Mouse (Mus musculus) forebrain, embryonic 12.5 days (tissue): ENCODE measurements around the gene Dcbld2. TPM values are rescaled to one million over a fixed set of nuclear protein-coding genes. Genes with fewer than 3 reads are reported as not detected.
A peak's percentile ranks its signal among the peaks of the same experiment; 100 is the strongest.

Experiments used
- ATAC-seq: fragments of 200-750 bp; cut with Nextera tagmentation; 2 replicates; pipeline ENCODE4 v1.8.0; 2017; ENCODE audit warnings: moderate TSS enrichment; ENCODE audit not compliant: low FRiP score
- H3K27ac ChIP-seq: fragments of 300-500 bp; sonication (generic); 2 replicates; pipeline ENCODE4 v1.5.1; 2016; ENCODE audit warnings: mild to moderate bottlenecking
- H3K27me3 ChIP-seq: fragments of 300-500 bp; sonication (generic); 2 replicates; pipeline ENCODE4 v1.6.1; 2016; ENCODE audit warnings: mild to moderate bottlenecking
- H3K36me3 ChIP-seq: fragments of 300-500 bp; sonication (generic); replicated peaks from 2 replicates; pipeline ENCODE4 v1.6.1; 2016; ENCODE audit warnings: mild to moderate bottlenecking
- H3K4me1 ChIP-seq: fragments of 300-500 bp; sonication (generic); 2 replicates; pipeline ENCODE4 v1.6.1; 2016
- H3K4me2 ChIP-seq: fragments of 300-500 bp; sonication (generic); 2 replicates; pipeline ENCODE4 v1.6.1; 2016; ENCODE audit warnings: mild to moderate bottlenecking, moderate library complexity
- H3K4me3 ChIP-seq: fragments of 300-500 bp; sonication (generic); replicated peaks from 2 replicates; pipeline ENCODE4 v1.5.1; 2016; ENCODE audit warnings: mild to moderate bottlenecking
- H3K9ac ChIP-seq: fragments of 300-500 bp; sonication (generic); 2 replicates; pipeline ENCODE4 v1.6.1; 2016; ENCODE audit warnings: mild to moderate bottlenecking
- H3K9me3 ChIP-seq: fragments of 300-500 bp; sonication (generic); 2 replicates; pipeline ENCODE4 v1.6.1; 2016
- WGBS: fragments of 180-500 bp; shearing (Covaris S2); methylation state at CpG from one replicate; pipeline ENCODE4 v1.1.7; 2016; 5-methylcytosine and 5-hydroxymethylcytosine counted together
- polyA plus RNA-seq: library from polyadenylated mRNA; unstranded; fragments of >200 nt; fragmentation: Nextera tagmentation; extraction: Ambion mirVana; gene quantifications from 2 replicates; pipeline ENCODE4 v1.2.1, GENCODE M21; 2016

Dcbld2 gene
- polyA plus RNA-seq, 1 experiment from 2014 or later, result 9.0 TPM

DNA sequence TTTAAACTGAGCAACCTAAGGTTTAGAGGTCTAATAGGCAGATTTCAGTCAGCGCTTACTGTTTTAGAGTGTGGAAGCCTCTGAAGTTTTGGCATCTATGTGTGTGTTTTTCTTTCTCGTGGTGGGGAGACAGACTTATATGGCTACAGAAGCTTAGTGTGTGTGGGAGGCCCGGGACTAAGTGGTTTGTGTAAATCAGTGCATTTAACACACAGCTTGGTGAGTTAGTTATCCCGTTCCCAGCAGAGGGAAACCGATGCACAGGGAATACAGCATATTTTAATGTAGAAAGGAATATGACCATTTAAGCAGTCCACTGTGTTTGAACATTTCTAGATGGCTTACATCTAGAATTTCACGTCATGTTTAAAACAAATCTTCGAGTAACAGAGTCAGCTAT is 1.6 kb downstream of the Dcbld2 start:
- Histone ChIP-seq H3K36me3 (no peaks in the 10 kb centered on the region), H3K9me3 (no peaks in the 10 kb centered on the region), H3K9ac (peak overlapping the region; percentile 87), H3K27me3 (no peaks in the 10 kb centered on the region), H3K27ac (no peak overlapping the region), H3K4me3 (peak overlapping the region; percentile 86), H3K4me1 (peaks cover 20% of the 10 kb centered on the region), H3K4me2 (peak overlapping the region; percentile 62)
- ATAC-seq, result no peak
- 47% methylated on average over 7 of the region's 7 CpGs for WGBS

DNA sequence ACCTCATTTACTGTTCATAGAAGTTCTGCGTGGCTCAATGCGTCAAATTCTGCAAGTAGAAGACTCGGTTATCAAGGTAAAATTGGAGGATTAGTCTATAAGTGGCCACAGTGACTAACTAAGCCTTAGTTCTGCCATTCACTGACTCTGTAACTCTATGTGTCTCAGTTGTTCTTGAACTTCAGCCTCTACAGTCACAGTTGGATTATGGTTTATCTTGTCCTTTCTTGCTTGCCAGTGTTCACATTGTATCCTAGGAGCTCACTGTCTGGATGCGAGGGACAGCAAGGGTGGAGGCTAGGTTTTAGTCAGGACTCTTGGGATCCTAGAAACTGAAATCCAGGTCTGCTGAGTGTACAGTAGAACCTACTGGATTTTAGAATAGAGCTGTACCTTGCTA is 6.6 kb downstream of the Dcbld2 start:
- H3K9ac ChIP-seq, result no peak overlapping the region
- ATAC-seq, result no peak
- no peak overlapping the region for H3K4me2 ChIP-seq
- peaks cover 13% of the 10 kb centered on the region for H3K4me1 ChIP-seq
- WGBS, result 93% methylated on average over 4 of the region's 4 CpGs
- no peaks in the 10 kb centered on the region for H3K27me3 ChIP-seq
- no peaks in the 10 kb centered on the region for H3K9me3 ChIP-seq
- no peak overlapping the region for H3K27ac ChIP-seq
- no peaks in the 10 kb centered on the region for H3K36me3 ChIP-seq
- no peak overlapping the region for H3K4me3 ChIP-seq

DNA sequence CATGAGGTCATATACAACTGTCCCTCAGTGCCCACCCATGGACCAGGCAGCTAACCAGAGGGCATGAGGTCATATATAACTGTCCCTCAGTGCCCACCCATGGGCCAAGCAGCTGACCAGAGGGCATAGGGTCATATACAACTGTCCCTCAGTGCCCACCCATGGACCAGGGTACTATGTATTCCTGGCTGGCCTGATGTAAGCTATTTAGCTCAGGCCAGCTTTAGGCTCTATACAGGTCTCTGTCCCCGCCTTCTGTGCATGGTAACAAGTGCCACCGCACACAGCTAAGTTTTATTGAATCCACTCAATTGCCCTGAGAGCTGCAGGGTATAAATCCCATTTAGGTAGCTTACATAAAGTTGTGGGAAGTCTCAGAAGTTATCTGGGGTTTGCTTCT is 7.3 kb downstream of the Dcbld2 start:
- WGBS, result 95% methylated on average over 2 of the region's 2 CpGs
- no peaks in the 10 kb centered on the region for H3K9me3 ChIP-seq
- no peak for ATAC-seq

DNA sequence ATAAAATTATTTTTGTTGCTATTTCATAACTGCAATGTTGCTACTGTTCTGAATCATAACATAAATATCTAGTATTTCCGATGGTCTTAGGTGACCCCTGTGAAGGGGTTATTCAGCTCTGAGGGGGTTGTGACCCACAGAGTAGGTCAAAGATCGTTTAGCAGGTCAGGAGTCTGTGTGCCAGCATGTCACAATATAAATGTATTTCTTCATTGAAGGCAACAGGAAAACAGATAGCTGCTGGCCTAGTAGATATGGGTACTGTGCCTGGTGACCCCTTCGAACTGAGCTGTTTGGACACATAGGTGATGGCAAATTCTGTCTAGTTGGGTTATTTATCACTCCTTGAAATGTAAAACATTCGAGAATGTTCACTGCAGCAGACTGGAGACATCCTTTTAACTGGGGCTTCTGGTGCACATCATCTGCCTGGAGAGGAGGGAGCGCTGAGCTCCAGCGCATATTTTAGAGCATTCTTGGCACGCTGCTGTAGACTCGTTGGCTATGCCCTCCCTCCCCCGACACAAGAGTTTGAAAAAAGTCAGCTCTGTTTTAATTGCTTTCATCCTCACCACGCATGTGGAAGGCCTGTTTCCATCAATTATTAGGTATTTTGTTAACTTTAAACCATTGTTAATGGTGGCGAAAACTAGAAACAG is 13.6 kb downstream of the Dcbld2 start:
- H3K4me3 ChIP-seq, result no peak overlapping the region
- peaks cover 6% of the 10 kb centered on the region; the same call in 1 of the 2 replicates for H3K4me1 ChIP-seq
- H3K36me3 ChIP-seq, result no peaks in the 10 kb centered on the region
- H3K4me2 ChIP-seq, result no peak overlapping the region
- H3K9ac ChIP-seq, result no peak overlapping the region
- no peak overlapping the region for H3K27ac ChIP-seq
- no peaks in the 10 kb centered on the region for H3K27me3 ChIP-seq
- 75% methylated on average over 11 of the region's 11 CpGs for WGBS
- H3K9me3 ChIP-seq, result no peaks in the 10 kb centered on the region
- ATAC-seq, result no peak

More for the DNA sequence above, 7.3 kb downstream of the Dcbld2 start:
- Histone ChIP-seq H3K27me3 (no peaks in the 10 kb centered on the region), H3K4me2 (no peak overlapping the region), H3K4me3 (no peak overlapping the region), H3K4me1 (peaks cover 10% of the 10 kb centered on the region), H3K27ac (no peak overlapping the region), H3K36me3 (no peaks in the 10 kb centered on the region), H3K9ac (no peak overlapping the region)

DNA sequence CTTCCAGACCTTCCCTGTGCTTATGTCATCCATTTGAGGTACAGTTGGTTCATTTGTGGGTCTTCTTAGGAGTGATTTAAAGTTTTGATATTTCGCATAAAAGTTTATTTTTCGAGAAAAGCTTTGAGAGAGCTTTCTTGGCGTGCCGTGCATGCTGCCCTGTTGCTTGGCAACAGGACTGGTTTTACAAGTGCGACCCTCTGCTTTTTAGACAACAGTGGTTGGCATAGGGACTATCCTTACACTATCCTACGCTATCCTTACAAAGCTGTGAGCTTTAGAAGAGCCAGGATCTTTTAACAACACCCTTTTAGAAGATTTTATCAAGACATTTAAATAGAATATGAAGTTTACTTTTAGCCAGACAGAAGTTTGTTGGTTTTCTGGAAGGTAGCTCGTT is 22.0 kb downstream of the Dcbld2 start:
- no peak overlapping the region for H3K9ac ChIP-seq
- H3K4me3 ChIP-seq, result no peak overlapping the region
- ATAC-seq, result no peak
- WGBS, result 83% methylated on average over 7 of the region's 7 CpGs
- no peaks in the 10 kb centered on the region for H3K27me3 ChIP-seq
- no peaks in the 10 kb centered on the region for H3K4me1 ChIP-seq
- no peaks in the 10 kb centered on the region for H3K9me3 ChIP-seq
- H3K27ac ChIP-seq, result no peak overlapping the region
- peaks cover 12% of the 10 kb centered on the region for H3K36me3 ChIP-seq
- no peak overlapping the region for H3K4me2 ChIP-seq

DNA sequence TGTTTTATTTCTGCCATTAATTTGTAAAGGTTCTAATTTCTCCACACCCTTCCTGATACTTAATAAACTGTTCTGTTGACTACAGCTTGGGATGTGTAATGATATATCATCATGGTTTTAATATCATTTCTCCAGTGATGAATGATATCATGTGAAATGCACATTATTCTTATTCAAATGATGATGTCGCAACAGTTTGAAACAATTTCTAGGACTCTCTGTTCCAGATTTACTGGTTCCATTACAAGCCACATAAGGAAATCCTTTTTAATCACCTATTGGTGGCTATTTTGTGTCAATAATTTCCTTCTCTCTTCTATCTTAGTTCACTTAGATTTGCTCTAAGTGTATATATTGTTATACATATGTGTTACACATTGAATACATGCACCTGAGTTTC is 24.1 kb downstream of the Dcbld2 start:
- Histone ChIP-seq H3K27me3 (no peaks in the 10 kb centered on the region), H3K4me3 (no peak overlapping the region), H3K9me3 (no peaks in the 10 kb centered on the region), H3K4me1 (no peaks in the 10 kb centered on the region), H3K9ac (no peak overlapping the region), H3K27ac (no peak overlapping the region), H3K4me2 (no peak overlapping the region), H3K36me3 (peaks cover 22% of the 10 kb centered on the region)
- 91% methylated on average over 1 of the region's 1 CpGs for WGBS
- no peak for ATAC-seq

DNA sequence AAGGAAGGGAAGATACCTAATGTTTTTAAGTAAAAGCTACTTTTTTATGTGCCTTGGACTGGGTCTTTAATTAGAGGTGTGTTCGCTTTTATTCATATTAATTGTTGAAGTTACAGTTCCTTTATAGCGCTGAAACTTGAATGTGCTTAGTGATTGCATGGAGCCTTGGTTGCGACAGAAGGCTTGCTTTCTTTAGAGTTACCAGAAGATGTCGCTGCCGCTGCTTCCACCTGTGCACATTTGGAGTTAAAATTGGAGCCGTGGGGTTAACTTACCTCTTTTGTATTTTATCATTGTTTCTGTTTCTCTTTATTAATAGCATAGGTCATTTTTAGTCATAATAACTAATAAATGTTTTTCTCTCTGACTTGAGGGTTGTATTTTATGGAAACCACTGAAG is 36.5 kb downstream of the Dcbld2 start:
- Histone ChIP-seq H3K27me3 (no peaks in the 10 kb centered on the region), H3K9ac (no peak overlapping the region), H3K4me1 (no peaks in the 10 kb centered on the region), H3K36me3 (peaks cover 19% of the 10 kb centered on the region), H3K27ac (no peak overlapping the region), H3K4me3 (no peak overlapping the region), H3K4me2 (no peak overlapping the region), H3K9me3 (no peaks in the 10 kb centered on the region)
- no peak for ATAC-seq
- WGBS, result 74% methylated on average over 6 of the region's 6 CpGs

DNA sequence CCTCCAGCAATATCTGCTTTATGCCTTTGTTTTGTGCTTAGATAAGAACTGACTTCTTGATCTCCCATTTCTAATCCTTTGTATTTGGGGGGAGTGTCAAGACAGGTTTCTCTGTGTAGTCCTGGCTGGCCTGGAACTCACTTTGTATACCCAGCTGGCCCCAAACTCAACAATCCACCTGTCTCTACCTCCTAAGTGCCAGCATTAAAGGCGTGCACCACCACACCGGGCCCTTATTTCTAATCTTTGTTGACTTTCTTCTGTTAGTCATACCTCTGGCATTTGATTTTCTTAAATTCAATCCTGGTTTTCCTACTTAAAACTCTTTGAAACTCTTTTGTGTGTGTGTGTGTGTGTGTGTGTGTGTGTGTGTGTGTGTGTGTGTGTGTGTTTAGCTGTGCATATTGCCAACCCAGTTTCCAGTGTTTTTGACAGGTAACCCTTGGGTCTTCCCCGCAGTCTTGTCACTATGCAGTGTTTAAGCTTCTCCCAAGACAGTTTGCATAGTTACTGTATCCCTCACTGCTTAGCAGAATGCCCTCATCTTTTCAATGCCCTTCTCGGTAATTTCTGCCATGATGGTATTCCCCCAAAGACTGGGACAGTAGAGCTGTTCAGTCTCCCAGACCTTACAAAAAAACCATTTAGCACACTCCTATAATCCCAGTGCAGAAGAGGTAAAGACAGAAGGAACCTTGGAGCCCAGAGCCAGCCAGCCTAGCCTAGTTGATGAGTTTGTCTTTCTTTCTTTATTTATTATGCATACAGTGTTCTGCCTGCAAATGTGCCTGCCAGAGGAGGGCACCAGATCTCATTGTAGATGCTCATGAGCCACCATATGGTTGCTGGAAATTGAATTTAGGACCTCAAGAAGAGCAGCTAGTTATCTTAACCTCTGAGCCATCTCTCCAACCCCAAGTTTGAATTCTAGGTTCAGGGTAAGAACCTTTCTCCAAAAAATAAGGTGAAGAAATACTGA is 38.3 kb downstream of the Dcbld2 start:
- Histone ChIP-seq H3K4me1 (no peaks in the 10 kb centered on the region), H3K27ac (no peak overlapping the region), H3K4me3 (no peak overlapping the region), H3K27me3 (no peaks in the 10 kb centered on the region), H3K9me3 (no peaks in the 10 kb centered on the region), H3K4me2 (no peak overlapping the region), H3K9ac (no peak overlapping the region), H3K36me3 (peaks cover 27% of the 10 kb centered on the region)
- no peak for ATAC-seq
- 93% methylated on average over 4 of the region's 4 CpGs for WGBS

DNA sequence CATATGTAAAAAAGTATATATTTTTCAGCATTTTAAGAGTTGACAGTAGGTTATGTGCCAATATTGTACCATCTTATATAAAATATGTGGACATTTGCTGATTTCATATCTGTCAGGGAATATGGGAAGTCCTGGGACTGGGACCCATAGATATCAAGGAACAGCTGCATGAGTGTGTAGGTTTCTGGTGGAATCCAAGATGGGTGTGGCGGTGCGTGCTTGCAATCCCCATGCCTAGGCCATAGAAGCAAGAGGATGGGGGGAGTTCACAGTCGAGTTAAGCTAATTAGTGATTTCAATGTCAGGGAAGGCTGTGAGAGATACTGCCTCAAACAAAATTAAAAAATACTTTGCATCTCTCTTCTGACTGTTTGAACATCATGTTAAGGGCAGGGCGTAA is 40.8 kb downstream of the Dcbld2 start:
- Histone ChIP-seq H3K9ac (no peak overlapping the region), H3K27me3 (no peaks in the 10 kb centered on the region), H3K27ac (no peak overlapping the region), H3K4me1 (no peaks in the 10 kb centered on the region), H3K4me3 (no peak overlapping the region), H3K4me2 (no peak overlapping the region), H3K9me3 (no peaks in the 10 kb centered on the region), H3K36me3 (peaks cover 28% of the 10 kb centered on the region)
- ATAC-seq, result no peak
- 88% methylated on average over 4 of the region's 4 CpGs for WGBS

DNA sequence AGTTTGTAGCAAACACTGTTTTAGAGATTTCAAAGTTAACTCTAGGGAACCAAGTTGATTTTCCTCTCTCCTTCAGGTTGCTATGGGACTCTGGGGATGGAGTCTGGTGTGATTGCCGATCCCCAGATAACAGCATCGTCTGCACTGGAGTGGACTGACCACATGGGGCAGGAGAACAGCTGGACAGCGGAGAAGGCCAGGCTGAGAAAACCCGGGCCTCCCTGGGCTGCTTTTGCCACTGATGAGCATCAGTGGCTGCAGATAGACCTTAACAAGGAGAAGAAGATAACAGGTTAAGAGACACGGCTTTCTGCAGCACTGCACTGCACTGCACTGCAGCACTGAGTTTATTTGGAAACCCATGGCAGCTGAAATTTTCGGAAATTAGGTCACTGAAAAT is 42.4 kb downstream of the Dcbld2 start:
- H3K4me1 ChIP-seq, result no peaks in the 10 kb centered on the region
- WGBS, result 76% methylated on average over 6 of the region's 6 CpGs
- no peaks in the 10 kb centered on the region for H3K9me3 ChIP-seq
- no peak overlapping the region for H3K27ac ChIP-seq
- H3K9ac ChIP-seq, result no peak overlapping the region
- H3K27me3 ChIP-seq, result no peaks in the 10 kb centered on the region
- no peak for ATAC-seq
- H3K4me3 ChIP-seq, result no peak overlapping the region
- no peak overlapping the region for H3K4me2 ChIP-seq
- peaks cover 28% of the 10 kb centered on the region for H3K36me3 ChIP-seq

DNA sequence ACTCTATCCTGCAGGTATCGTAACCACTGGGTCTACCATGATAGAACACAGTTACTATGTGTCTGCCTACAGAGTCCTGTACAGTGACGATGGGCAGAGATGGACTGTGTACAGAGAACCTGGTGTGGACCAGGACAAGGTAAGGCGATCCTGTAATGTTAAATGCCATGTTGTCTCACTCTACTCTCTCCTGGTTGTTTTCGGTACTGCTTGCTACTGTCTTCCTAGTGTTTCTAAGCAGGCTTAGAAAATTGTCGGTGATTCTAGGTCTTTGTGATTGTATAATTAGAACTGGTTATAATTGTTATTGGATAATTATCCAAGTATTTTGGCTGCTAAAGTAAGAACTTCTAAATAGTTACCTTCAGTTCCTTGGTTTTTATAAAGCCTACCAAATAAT is 43.4 kb downstream of the Dcbld2 start:
- no peaks in the 10 kb centered on the region for H3K9me3 ChIP-seq
- no peak for ATAC-seq
- H3K27me3 ChIP-seq, result no peaks in the 10 kb centered on the region
- no peak overlapping the region for H3K4me2 ChIP-seq
- H3K4me3 ChIP-seq, result no peak overlapping the region
- no peak overlapping the region for H3K27ac ChIP-seq
- no peaks in the 10 kb centered on the region for H3K4me1 ChIP-seq
- no peak overlapping the region for H3K9ac ChIP-seq
- peaks cover 28% of the 10 kb centered on the region for H3K36me3 ChIP-seq
- 97% methylated on average over 5 of the region's 5 CpGs for WGBS

DNA sequence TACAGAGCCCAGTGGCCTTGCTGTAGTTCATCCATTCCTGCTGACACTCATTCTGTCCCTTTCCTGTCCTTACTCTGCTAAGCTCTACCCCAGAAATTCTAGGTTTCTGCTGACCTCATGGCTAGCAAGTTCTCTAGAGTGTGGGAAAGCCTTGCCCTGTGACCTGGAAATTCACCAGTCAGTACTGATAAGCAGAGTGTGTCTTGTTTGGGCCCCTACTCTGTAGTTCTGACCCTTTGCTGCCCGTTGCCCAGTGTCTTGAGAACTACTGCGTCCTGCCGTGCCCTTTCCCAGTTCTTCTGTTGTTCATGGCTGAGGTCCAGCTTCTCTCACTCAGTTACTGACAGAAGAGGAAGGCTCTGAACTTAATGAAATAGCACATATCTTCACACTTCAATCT is 44.9 kb downstream of the Dcbld2 start:
- Histone ChIP-seq H3K4me2 (no peak overlapping the region), H3K9ac (no peak overlapping the region), H3K27me3 (no peaks in the 10 kb centered on the region), H3K4me3 (no peak overlapping the region), H3K9me3 (no peaks in the 10 kb centered on the region), H3K27ac (no peak overlapping the region), H3K4me1 (no peaks in the 10 kb centered on the region), H3K36me3 (peaks cover 28% of the 10 kb centered on the region)
- ATAC-seq, result no peak
- 82% methylated on average over 3 of the region's 3 CpGs for WGBS

DNA sequence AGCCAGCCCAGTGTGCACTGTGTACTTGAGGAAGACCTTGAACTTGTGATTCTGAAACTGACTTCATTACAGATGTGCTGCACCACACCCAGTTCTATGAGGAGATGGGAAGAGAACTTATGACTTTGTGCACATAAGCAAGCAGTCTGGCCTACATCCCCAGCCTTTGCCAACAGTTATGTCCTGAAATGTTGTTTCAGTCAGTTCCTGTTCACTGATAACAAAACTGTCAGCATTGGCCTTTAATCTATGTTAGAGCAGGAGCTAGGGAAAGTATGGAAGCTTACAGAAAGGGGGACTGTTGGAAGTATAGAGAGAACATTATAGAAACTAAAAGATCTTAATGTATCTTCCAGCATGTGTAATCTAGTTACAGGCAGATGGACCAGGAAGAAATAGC is 45.6 kb downstream of the Dcbld2 start:
- Histone ChIP-seq H3K9ac (no peak overlapping the region), H3K4me3 (no peak overlapping the region), H3K4me2 (no peak overlapping the region), H3K27me3 (no peaks in the 10 kb centered on the region), H3K9me3 (no peaks in the 10 kb centered on the region), H3K27ac (no peak overlapping the region), H3K4me1 (no peaks in the 10 kb centered on the region), H3K36me3 (peaks cover 30% of the 10 kb centered on the region)
- no peak for ATAC-seq
